Mouse (Mus musculus): Measurements from ENCODE around the gene Crmp1. TPM values are rescaled to one million over a fixed set of nuclear protein-coding genes. Genes with fewer than 3 reads are reported as not detected.
A peak's percentile ranks its signal among the peaks of the same experiment; 100 is the strongest.

The Crmp1 gene
- total and polyA plus RNA-seq, 3 experiments: 3.3 to 19.6 (median 10.5) TPM

DNA sequence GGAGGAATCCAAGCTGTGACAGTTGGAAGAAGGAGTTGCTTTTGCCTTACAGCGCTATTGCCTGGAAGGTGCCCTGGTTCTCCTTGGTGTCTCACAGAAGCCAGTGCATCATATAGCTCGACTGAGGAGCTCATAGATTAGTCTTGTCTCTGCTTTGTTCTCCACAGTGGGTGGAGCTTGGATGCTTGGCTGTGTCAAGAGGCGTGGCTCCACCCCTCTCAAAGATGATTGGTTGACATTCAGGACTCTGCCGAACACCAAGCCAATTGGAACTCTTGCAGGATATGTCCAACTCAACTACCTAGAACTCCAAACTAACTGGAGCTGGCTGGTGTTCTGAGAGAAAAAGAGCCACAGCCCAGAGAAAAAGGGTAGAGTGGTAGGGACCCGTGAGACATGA lies 22.1 kb upstream of the Crmp1 start:
- dilution Hi-C loops (cut with MboI; ENCODE audit: extremely low pct_ligation_motif_present, extremely low pct_unique_long_range_greater_than_20kb, low sequenced_read_pairs): no loop called here
- Histone ChIP-seq H3K27ac (ENCODE audit: insufficient read depth, low read depth) (no peak overlapping the region), H3K27me3 (replicated peaks) (peaks cover 57% of the 10 kb centered on the region), H3K4me3 (replicated peaks in 1 of 3; ENCODE audit: low read depth in 2 of 3, low read length in 2 of 3, poor library complexity in 1 of 3) (no peak overlapping the region), H3K4me1 (ENCODE audit: control insufficient read depth in 1 of 2, insufficient read depth in 2 of 2) (no peaks in the 10 kb centered on the region; a peak in 1 of 4 replicates), H3K4me2 (ENCODE audit: insufficient read depth, low read depth, poor library complexity, severe bottlenecking) (peak overlapping the region; percentile 34; the same call in 1 of the 2 replicates), H3K9me3 (replicated peaks; ENCODE audit: low read length) (no peaks in the 10 kb centered on the region), H3K79me2 (replicated peaks; ENCODE audit: control insufficient read depth, extremely low read depth, insufficient read depth, poor library complexity, severe bottlenecking) (no peaks in the 10 kb centered on the region), H3K36me3 (replicated peaks in 1 of 2; ENCODE audit: control insufficient read depth in 1 of 2, insufficient read depth in 1 of 2, low read length in 1 of 2) (no peaks in the 10 kb centered on the region), H3K9ac (ENCODE audit: insufficient read depth, low read depth) (no peak overlapping the region)
- in situ Hi-C loops (cut with MboI; ENCODE audit: low pct_ligation_motif_present, low pct_unique_long_range_greater_than_20kb, low sequenced_read_pairs): no loop called here
- TF ChIP-seq CHD1 (IDR thresholded peaks at IDR 0.05; ENCODE audit: low read depth, low read length) (no peak), MAZ (IDR thresholded peaks at IDR 0.05; ENCODE audit: low read depth, low read length) (no peak), EP300 (IDR thresholded peaks at IDR 0.05; ENCODE audit: low read length) (no peak), USF1 (IDR thresholded peaks at IDR 0.05; ENCODE audit: low read depth, low read length) (no peak), MAFK (IDR thresholded peaks at IDR 0.05; ENCODE audit: insufficient replicate concordance, low read length) (no peak), TCF12 (IDR thresholded peaks at IDR 0.05; ENCODE audit: low read depth, low read length) (no peak)
- no peak for DNase-seq (ENCODE audit: extremely low read depth)

DNA sequence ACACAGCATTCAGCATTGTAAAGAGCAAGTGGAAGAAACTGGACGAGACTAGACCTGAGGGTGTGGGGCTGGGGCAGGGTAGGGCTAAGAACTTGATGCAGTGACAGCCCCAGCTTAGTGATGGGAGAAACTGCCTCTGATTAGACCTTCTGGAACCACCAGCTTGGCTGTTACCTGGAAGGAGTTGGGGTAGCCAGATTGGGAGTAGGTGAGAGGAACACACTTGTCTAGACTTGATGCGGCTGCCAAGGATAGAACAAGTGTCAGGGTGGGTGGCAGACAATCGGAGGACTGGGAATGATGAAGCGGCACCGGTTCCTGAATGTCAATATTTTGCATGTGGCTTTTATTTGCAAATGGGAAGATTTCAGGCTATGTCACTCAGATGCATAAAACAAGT lies 21.2 kb upstream of the Crmp1 start:
- Histone ChIP-seq H3K4me2 (ENCODE audit: insufficient read depth, low read depth, poor library complexity, severe bottlenecking) (no peak overlapping the region), H3K4me3 (replicated peaks in 1 of 3; ENCODE audit: low read depth in 2 of 3, low read length in 2 of 3, poor library complexity in 1 of 3) (no peak overlapping the region), H3K27me3 (replicated peaks) (peaks cover 59% of the 10 kb centered on the region), H3K36me3 (replicated peaks in 1 of 2; ENCODE audit: control insufficient read depth in 1 of 2, insufficient read depth in 1 of 2, low read length in 1 of 2) (no peaks in the 10 kb centered on the region), H3K4me1 (ENCODE audit: control insufficient read depth in 1 of 2, insufficient read depth in 2 of 2) (no peaks in the 10 kb centered on the region; a peak in 1 of 4 replicates), H3K9me3 (replicated peaks; ENCODE audit: low read length) (no peaks in the 10 kb centered on the region), H3K79me2 (replicated peaks; ENCODE audit: control insufficient read depth, extremely low read depth, insufficient read depth, poor library complexity, severe bottlenecking) (no peaks in the 10 kb centered on the region), H3K27ac (ENCODE audit: insufficient read depth, low read depth) (no peak overlapping the region), H3K9ac (ENCODE audit: insufficient read depth, low read depth) (no peak overlapping the region)
- dilution Hi-C loops (cut with MboI; ENCODE audit: extremely low pct_ligation_motif_present, extremely low pct_unique_long_range_greater_than_20kb, low sequenced_read_pairs): no loop called here
- DNase-seq (ENCODE audit: extremely low read depth): no peak
- no peak for TF ChIP-seq USF2 (conservative IDR thresholded peaks at IDR 0.05; ENCODE audit: low read depth, low read length)
- in situ Hi-C loops (cut with MboI; ENCODE audit: low pct_ligation_motif_present, low pct_unique_long_range_greater_than_20kb, low sequenced_read_pairs): no loop called here

DNA sequence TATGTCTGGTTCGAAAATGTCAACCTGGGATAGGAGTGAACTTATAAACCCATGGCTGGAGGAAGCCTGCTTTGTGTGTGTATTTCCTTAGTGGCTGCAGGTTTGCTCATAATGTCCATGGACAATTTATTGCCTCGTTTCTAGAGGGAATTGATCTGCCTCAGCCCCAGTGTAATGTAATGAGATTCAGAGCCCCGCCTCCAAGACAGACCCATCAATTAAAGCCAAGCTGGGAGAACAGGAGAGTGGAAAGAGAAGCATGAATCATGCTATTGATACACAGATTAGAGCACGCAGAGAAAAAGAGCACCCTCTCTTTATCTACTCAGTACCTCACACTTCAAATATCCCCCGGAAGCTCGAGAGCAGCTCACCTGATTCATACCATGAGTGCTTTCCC lies 20.2 kb upstream of the Crmp1 start:
- H3K79me2 ChIP-seq (replicated peaks; ENCODE audit: control insufficient read depth, extremely low read depth, insufficient read depth, poor library complexity, severe bottlenecking): no peaks in the 10 kb centered on the region
- no peak overlapping the region for H3K4me3 ChIP-seq (replicated peaks in 1 of 3; ENCODE audit: low read depth in 2 of 3, low read length in 2 of 3, poor library complexity in 1 of 3)
- in situ Hi-C loops (cut with MboI; ENCODE audit: low pct_ligation_motif_present, low pct_unique_long_range_greater_than_20kb, low sequenced_read_pairs): no loop called here
- H3K36me3 ChIP-seq (replicated peaks in 1 of 2; ENCODE audit: control insufficient read depth in 1 of 2, insufficient read depth in 1 of 2, low read length in 1 of 2): no peaks in the 10 kb centered on the region
- no peak overlapping the region for H3K27ac ChIP-seq (ENCODE audit: insufficient read depth, low read depth)
- no peaks in the 10 kb centered on the region; a peak in 1 of 4 replicates for H3K4me1 ChIP-seq (ENCODE audit: control insufficient read depth in 1 of 2, insufficient read depth in 2 of 2)
- H3K9ac ChIP-seq (ENCODE audit: insufficient read depth, low read depth): no peak overlapping the region
- DNase-seq (ENCODE audit: extremely low read depth): no peak
- dilution Hi-C loops (cut with MboI; ENCODE audit: extremely low pct_ligation_motif_present, extremely low pct_unique_long_range_greater_than_20kb, low sequenced_read_pairs): no loop called here
- H3K27me3 ChIP-seq (replicated peaks): peaks cover 69% of the 10 kb centered on the region
- no peaks in the 10 kb centered on the region for H3K9me3 ChIP-seq (replicated peaks; ENCODE audit: low read length)
- TF ChIP-seq POLR2AphosphoS2 (IDR thresholded peaks at IDR 0.05; ENCODE audit: low read depth, low read length) (no peak), CTCF (conservative IDR thresholded peaks at IDR 0.05 in 1 of 2, IDR thresholded peaks at IDR 0.05 in 1 of 2; ENCODE audit: low read depth in 2 of 2, low read length in 2 of 2) (no peak), SIN3A (IDR thresholded peaks at IDR 0.05; ENCODE audit: low read length) (no peak), TBP (conservative IDR thresholded peaks at IDR 0.05; ENCODE audit: low read depth, low read length) (no peak), ZNF384 (IDR thresholded peaks at IDR 0.05; ENCODE audit: low read depth, low read length) (no peak), CHD1 (IDR thresholded peaks at IDR 0.05; ENCODE audit: low read depth, low read length) (no peak), HCFC1 (IDR thresholded peaks at IDR 0.05; ENCODE audit: low read depth, low read length) (no peak), JUN (IDR thresholded peaks at IDR 0.05; ENCODE audit: insufficient read depth, low read depth, low read length) (no peak), GABPA (IDR thresholded peaks at IDR 0.05; ENCODE audit: insufficient replicate concordance, low read depth, low read length) (no peak), EP300 (IDR thresholded peaks at IDR 0.05; ENCODE audit: low read length) (no peak), ELF1 (IDR thresholded peaks at IDR 0.05; ENCODE audit: low read depth, low read length) (no peak), IRF4 (IDR thresholded peaks at IDR 0.05; ENCODE audit: low read depth, low read length) (no peak)
- no peak overlapping the region for H3K4me2 ChIP-seq (ENCODE audit: insufficient read depth, low read depth, poor library complexity, severe bottlenecking)

Measured in CH12.LX (cell line).